Mouse (Mus musculus) left cerebral cortex, postnatal 36 days (tissue): ENCODE measurements around the gene Tpd52l2. TPM values are rescaled to one million over a fixed set of nuclear protein-coding genes. Genes with fewer than 3 reads are reported as not detected.
"Not testable (repeated sequence)": the region's sequence is repeated elsewhere in the genome, so short reads cannot be mapped to it uniquely, and the experiment has no call there.

Experiments used
- DNase-seq, 2 experiments: peaks; one replicate each; pipeline ENCODE4 v3.0.0; 2021 to 2022; ENCODE audit warnings: low spot score in 2 of 2, mixed read lengths in 1 of 2
- intact Hi-C: fragments of 180-260 bp; cut with DNase I; formaldehyde crosslinking; loops from one replicate; pipeline ENCODE4 v1.15.1; 2025
- total RNA-seq, 2 experiments: library from RNA; stranded (reverse); gene quantifications; 2 replicates each; pipeline ENCODE4 v1.2.3; 2021

Gene Tpd52l2
- total RNA-seq, 2 experiments from 2014 or later: 64.1 to 72.6 TPM

- intact Hi-C loops: no loop called here
- DNase-seq: no peak
These were observed 12.3 kb upstream of the Tpd52l2 start for GRCm38 (mm10) chr2:181484456-181485233.

- intact Hi-C loops: no loop called here
These were observed 11.2 kb upstream of the Tpd52l2 start for GRCm38 (mm10) chr2:181485741-181486140.

DNA sequence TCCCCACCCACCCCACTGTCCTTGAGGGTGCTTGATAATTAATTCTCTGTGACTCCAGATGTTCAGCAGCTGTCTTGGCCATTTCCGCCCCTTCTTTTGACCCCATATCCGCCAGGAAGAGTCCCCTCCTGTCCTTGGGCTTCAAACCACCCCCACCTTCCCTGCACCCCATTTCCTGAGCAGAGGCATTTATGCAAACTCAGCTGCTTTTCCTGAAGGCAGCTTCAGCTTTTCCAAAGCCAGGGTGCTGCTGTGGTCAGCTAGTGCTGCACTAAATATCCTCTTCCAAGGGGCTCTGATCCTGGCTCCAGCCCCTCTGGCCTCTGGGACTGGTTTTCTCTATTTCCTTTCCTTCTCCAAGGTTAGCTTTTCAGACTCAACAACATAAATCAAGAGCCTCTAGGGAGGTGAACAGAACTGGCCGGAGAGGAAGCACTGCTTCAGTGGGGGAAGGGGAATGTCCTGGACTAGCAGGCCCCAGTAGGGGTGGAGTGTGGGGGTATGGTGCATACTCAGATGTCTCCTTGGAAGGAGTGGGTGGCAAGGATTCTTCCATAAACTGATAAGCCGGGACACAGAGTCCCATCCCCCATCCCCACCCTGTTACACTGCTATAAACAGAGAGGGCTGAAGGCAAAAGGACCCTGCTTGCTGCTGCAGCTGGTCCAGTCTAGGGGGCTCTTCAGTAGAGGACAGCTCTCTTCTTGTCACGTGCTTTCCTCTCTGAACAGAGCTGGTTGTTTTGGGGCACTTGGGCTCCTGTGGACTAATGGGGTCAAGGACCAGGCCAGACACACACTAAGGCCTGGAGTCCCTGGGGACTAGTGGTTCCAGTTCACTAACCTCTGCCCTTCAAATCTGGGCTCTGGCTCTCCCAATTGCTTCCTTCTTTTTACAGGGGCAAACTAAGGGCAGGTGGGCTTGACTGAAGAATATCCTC is 9.3 kb upstream of the Tpd52l2 start:
- intact Hi-C loops: no loop called here
- no peak for DNase-seq

More at GRCm38 (mm10) chr2:181485741-181486140, 11.2 kb upstream of the Tpd52l2 start:
- DNase-seq: no peak

- DNase-seq: no peak
- intact Hi-C loops: no loop called here
These were observed 5.3 kb upstream of the Tpd52l2 start for GRCm38 (mm10) chr2:181491432-181492205.

- no peak for DNase-seq
- intact Hi-C loops: no loop called here
These were observed 4.7 kb upstream of the Tpd52l2 start for GRCm38 (mm10) chr2:181492206-181492605.

GRCm38 (mm10) chr2:181493156-181493927 is 3.6 kb upstream of the Tpd52l2 start, which contains the start of gene Abhd16b:
Gene Abhd16b, plus strand, starts transcription at chr2:181493206.
- no peak for DNase-seq
- intact Hi-C loops: no loop called here

- DNase-seq: no peak
- intact Hi-C loops: no loop called here
These were observed 2.5 kb upstream of the Tpd52l2 start for GRCm38 (mm10) chr2:181494266-181494945.

DNA sequence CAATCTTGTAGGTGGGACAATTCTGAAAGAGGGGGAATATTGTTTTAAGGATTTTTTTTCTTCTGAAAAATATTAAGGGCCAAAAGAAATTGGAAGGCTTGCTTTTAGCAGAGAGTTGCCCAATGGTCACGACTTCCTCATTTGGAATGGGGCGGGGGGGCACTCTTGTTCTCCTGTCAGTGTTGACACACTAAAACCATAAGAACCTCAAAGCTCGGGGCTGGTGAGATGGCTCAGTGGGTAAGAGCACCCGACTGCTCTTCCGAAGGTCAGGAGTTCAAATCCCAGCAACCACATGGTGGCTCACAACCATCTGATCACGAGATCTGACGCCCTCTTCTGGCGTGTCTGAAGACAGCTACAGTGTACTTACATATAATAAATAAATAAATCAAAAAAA is 1.1 kb upstream of the Tpd52l2 start:
- DNase-seq: not testable (repeated sequence)
- intact Hi-C loops: loop anchor here (1.0 to 2.0 kb wide), 3 partner anchors 37 to 104 kb away; partner anchors contain the start of gene Zbtb46

- DNase-seq: peak; percentile 26 to 45
- intact Hi-C loops: loop anchor here (1.0 to 2.0 kb wide), 3 partner anchors 37 to 104 kb away; partner anchors contain the start of gene Zbtb46
These were observed 661 bp upstream of the Tpd52l2 start for GRCm38 (mm10) chr2:181496281-181496680.

DNA sequence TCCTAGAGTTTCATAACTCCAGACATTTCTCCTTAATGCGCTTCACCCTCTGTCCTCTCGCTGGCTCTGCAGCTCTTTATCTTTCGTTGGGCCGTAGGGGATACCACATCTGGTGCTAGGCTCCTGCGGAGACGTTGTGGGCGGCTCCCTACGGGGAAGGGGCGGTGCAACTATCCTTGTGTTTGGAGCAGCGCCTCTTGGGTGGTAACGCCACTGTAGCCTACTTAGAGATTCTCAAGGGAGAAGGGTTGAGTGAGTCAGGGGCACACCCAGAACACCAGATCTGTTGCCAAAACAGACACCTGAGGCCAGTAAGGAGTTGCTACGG is 570 bp downstream of the Tpd52l2 start:
- DNase-seq: peak; percentile 40 to 44
- intact Hi-C loops: loop anchor here (2.0 kb wide), 2 partner anchors 39 to 87 kb away; partner anchors contain the start of gene Zbtb46

- intact Hi-C loops: no loop called here
- no peak for DNase-seq
These were observed 1.7 kb downstream of the Tpd52l2 start for GRCm38 (mm10) chr2:181498644-181499043.

DNA sequence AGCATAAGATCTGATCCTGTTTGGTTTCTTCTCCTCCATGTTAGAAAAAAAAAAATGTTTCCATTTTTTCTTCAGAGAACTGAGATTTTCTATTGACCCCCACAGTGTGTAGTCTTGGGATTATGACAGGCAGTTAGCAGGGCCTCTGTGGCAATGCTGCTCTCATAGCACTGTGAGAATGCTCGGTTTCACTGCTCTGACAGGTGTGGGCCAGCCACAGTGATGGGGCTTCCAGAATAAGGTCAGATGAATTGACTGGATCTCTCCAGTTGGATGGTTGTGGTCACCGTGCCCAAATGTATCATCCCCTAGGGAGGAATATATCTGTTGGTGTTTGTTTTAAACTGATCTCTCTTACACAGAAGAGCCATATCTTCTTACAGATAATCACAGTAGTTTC is 12.2 kb downstream of the Tpd52l2 start:
- no peak for DNase-seq
- intact Hi-C loops: no loop called here

DNA sequence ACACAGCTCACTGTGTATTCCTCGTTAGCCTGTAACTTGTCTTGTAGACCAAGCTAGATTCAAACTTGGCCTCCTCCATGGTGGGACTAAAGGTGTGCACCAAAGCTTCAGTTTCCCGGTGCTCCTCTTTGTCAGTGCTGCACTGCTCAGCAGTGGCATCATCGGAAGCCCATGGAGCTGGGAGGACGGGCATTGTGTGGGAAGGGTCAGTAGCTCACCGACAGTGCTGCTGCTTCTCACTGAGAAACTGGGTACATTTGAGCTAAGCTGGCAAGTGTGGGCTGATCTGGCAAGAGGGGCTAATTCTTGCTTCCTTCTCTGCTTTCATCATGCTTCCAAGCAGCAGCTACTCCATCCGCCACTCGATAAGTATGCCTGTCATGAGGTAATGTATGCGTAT is 14.3 kb downstream of the Tpd52l2 start:
- no peak for DNase-seq
- intact Hi-C loops: no loop called here

DNA sequence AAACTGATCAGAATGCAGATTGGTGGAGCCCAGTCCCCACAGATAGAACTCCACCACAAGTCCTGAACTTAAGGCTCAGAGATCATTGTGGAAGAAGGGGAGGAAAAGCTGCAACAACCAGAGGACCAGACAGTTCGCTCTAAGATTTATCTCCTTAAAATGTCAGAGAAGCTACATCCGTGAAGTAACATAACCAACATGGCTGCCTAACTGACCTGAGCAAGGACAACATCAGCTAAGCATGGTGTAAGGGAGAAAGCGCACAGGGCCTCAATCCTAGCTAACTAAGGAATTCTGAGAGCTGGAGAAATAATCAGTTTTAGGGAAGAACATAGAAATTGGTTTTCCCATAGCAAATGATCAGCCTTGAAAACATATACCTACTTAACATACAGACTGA is 22.3 kb downstream of the Tpd52l2 start:
- DNase-seq: no peak
- intact Hi-C loops: no loop called here

- DNase-seq: peak; percentile 98
- intact Hi-C loops: loop anchor here (1.0 kb wide), 1 partner anchor 72 kb away; the partner anchor contains the start of gene Zfp512b
These were observed 23.4 kb downstream of the Tpd52l2 start, which contains the start of gene Dnajc5 for GRCm38 (mm10) chr2:181520118-181520935. Gene Dnajc5, plus strand, starts transcription at chr2:181520485.

DNA sequence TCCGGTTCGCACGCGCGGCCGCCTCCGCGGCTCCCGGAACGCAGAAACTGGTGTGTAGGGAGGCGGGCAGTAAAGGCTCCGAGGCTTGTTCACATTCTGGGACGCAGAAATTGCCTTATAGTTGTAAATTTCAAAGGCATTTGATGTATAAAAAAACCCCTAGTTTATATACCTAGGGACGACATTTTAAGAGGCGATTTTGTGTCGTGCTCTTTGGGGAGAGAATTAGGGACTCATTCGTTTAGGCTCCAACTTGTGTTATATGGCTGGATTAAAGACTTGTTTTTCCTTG is 23.9 kb downstream of the Tpd52l2 start:
- intact Hi-C loops: loop anchor here (1.0 kb wide), 1 partner anchor 71 kb away; the partner anchor contains the start of gene Zfp512b

DNA sequence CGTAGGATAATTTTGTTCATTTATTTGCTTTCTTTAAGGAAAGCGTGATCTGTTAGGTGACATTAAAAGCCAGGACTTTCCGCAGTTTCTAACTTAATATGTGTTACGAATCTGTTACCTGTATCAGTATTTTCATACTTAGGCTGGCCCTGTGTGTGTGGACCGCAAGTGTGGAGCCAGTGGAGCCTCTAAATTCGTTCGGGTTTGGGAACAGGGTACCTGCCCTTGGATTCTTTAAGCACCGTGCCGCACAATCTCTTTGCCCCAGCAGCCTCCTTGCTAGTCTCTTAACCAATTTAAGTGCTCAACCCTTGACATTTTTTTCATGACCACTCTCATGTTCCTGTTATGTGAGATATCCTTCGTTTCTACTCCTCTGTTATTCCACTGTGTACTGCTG is 24.5 kb downstream of the Tpd52l2 start:
- intact Hi-C loops: no loop called here
- no peak for DNase-seq

More for the DNA sequence above, 23.9 kb downstream of the Tpd52l2 start:
- DNase-seq: no peak
